Mouse (Mus musculus): Measurements from ENCODE around the gene Lgals3. TPM values are rescaled to one million over a fixed set of nuclear protein-coding genes. Genes with fewer than 3 reads are reported as not detected.

Lgals3 gene
- polyA plus RNA-seq, 1 experiment from 2014 or later, result 1.9 TPM

DNA sequence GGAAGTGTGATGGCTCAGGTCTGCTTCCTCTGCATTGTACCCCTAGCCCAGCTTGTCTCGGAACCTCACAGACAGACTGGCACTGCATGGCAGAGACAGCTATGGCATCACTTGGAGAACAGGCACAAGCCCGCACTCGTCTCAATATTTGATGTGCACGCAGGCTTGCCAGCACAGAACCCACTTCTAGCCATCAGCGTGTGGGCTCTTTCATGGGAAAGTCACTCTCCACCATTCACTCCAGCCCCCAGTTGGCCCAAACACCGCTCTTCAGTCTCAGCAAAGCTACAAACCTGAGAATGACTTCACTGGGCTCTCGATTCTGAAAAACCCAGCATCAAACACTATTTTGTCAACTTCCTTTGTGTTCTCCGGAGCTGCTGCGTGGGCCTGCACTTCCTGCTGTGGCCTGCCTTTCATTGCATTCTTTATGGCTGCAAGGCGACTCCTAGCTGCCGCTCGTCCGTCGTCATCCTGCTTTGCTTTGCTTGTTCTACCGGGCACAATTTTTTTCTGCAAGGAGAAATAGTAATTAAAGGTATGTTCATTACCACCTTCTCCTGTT is 28.0 kb downstream of the Lgals3 start:
- H3K9ac ChIP-seq, result no peak overlapping the region
- ATAC-seq (ENCODE audit: insufficient number of reproducible peaks, low FRiP score), result no peak
- no peaks in the 10 kb centered on the region for H3K4me1 ChIP-seq (replicated peaks)
- H3K4me2 ChIP-seq, result no peak overlapping the region
- no peak overlapping the region for H3K4me3 ChIP-seq
- 91% methylated on average over 15 of the region's 15 CpGs for WGBS
- H3K36me3 ChIP-seq, result peaks cover 83% of the 10 kb centered on the region
- no peaks in the 10 kb centered on the region for H3K9me3 ChIP-seq (replicated peaks)
- no peaks in the 10 kb centered on the region for H3K27me3 ChIP-seq (replicated peaks)
- no peak overlapping the region for H3K27ac ChIP-seq (ENCODE audit: poor library complexity, severe bottlenecking)

DNA sequence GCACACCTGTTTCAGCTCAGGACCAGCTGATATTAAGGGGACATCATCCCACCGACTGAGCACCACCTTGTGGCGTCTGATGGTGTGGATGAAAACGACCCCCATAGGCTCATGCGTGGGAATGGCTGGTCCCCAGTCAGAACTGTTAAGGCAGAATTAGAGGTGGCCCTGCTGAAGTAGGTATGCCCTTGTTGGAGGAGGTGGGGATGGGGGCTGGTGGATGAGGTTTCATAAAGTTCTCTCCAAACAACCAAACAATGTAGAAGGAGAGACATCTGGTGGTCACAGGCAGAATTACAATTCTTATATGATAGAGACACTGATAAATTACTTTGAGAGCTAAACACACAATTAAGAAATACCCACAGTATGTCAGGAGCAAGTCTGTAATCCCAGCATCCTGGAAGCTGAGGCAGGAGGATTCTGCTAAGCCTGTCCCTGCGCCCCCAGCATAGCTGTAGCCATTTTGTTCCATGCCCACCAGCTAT is 28.7 kb downstream of the Lgals3 start:
- H3K36me3 ChIP-seq, result peaks cover 82% of the 10 kb centered on the region
- no peaks in the 10 kb centered on the region for H3K27me3 ChIP-seq (replicated peaks)
- no peak overlapping the region for H3K27ac ChIP-seq (ENCODE audit: poor library complexity, severe bottlenecking)
- WGBS, result 74% methylated on average over 5 of the region's 5 CpGs
- H3K9ac ChIP-seq, result no peak overlapping the region
- no peaks in the 10 kb centered on the region for H3K4me1 ChIP-seq (replicated peaks)
- no peaks in the 10 kb centered on the region for H3K9me3 ChIP-seq (replicated peaks)
- no peak overlapping the region for H3K4me2 ChIP-seq
- ATAC-seq (ENCODE audit: insufficient number of reproducible peaks, low FRiP score), result no peak
- H3K4me3 ChIP-seq, result no peak overlapping the region

DNA sequence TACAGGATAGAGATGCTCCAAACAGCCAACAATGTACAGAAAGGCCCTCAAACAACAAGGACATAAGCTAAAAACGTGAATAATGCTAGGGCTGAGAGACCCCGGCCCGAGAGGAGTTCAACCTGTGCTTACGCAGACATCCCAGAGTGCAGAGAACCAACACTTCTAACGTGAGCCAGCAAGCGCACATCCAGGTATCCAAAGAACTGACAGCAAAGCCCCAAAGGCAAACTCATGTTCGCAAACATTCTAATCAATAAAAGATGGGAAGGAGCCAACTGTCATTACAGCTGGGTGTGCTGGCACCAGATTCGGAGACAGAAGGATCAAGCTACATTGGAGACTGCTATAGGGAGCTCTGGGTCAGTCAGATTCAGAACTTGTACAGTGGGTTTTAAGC is 35.2 kb downstream of the Lgals3 start:
- no peak overlapping the region for H3K4me2 ChIP-seq
- 91% methylated on average over 8 of the region's 8 CpGs for WGBS
- no peak overlapping the region for H3K9ac ChIP-seq
- ATAC-seq (ENCODE audit: insufficient number of reproducible peaks, low FRiP score), result no peak
- H3K4me3 ChIP-seq, result no peak overlapping the region
- no peaks in the 10 kb centered on the region for H3K27me3 ChIP-seq (replicated peaks)
- H3K27ac ChIP-seq (ENCODE audit: poor library complexity, severe bottlenecking), result no peak overlapping the region
- H3K4me1 ChIP-seq (replicated peaks), result no peaks in the 10 kb centered on the region
- no peaks in the 10 kb centered on the region for H3K9me3 ChIP-seq (replicated peaks)
- peaks cover 88% of the 10 kb centered on the region for H3K36me3 ChIP-seq

DNA sequence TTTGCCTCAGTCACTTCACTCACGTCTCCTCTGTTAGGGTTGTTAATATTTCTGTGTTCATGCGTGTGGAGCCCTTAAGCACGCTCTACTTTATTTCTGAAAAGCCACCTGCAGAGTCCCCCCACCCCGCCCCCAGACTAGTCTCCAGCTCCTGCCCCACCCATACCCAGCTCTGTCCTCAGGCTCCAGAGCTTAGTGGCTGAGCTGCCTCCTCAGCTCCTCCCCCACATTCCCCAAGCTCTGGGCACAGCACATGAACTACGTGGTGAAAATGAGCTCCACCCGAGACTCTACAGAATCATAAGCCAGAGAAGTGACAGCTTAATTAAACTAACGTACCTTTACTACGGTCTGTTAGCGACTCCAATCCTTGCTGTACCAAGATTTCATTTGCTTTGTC is 38.4 kb downstream of the Lgals3 start:
- no peak overlapping the region for H3K4me3 ChIP-seq
- no peaks in the 10 kb centered on the region for H3K9me3 ChIP-seq (replicated peaks)
- peaks cover 94% of the 10 kb centered on the region for H3K36me3 ChIP-seq
- no peak overlapping the region for H3K27ac ChIP-seq (ENCODE audit: poor library complexity, severe bottlenecking)
- no peak overlapping the region for H3K9ac ChIP-seq
- H3K4me1 ChIP-seq (replicated peaks), result no peaks in the 10 kb centered on the region
- no peaks in the 10 kb centered on the region for H3K27me3 ChIP-seq (replicated peaks)
- 85% methylated on average over 9 of the region's 9 CpGs for WGBS
- ATAC-seq (ENCODE audit: insufficient number of reproducible peaks, low FRiP score), result no peak
- H3K4me2 ChIP-seq, result no peak overlapping the region

DNA sequence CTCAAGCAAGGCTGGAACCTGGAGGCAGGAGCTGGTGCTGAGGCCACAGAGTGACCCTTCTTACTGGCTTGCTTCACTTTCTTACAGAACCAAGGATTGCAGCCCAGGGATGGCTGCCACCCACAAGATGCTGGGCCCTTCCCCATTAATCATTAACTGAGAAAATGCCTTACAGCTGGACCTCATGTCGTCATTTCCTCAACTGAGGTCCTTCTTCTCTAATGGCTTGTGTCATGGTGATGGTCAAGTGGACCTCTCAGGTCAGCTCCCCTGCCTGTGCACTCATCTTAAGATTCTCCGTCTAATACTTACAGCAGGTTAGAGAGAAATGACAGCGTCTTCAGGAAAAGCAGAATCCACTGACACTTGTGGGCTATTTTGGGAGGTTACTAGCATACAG is 49.8 kb downstream of the Lgals3 start:
- Histone ChIP-seq H3K9me3 (replicated peaks) (no peaks in the 10 kb centered on the region), H3K27ac (ENCODE audit: poor library complexity, severe bottlenecking) (no peak overlapping the region), H3K36me3 (peaks cover 37% of the 10 kb centered on the region), H3K4me1 (replicated peaks) (peaks cover 15% of the 10 kb centered on the region), H3K27me3 (replicated peaks) (no peaks in the 10 kb centered on the region), H3K9ac (peak overlapping the region; percentile 72), H3K4me2 (peak overlapping the region; percentile 82), H3K4me3 (peak overlapping the region; percentile 79)
- no peak for ATAC-seq (ENCODE audit: insufficient number of reproducible peaks, low FRiP score)
- 31% methylated on average over 3 of the region's 3 CpGs for WGBS

DNA sequence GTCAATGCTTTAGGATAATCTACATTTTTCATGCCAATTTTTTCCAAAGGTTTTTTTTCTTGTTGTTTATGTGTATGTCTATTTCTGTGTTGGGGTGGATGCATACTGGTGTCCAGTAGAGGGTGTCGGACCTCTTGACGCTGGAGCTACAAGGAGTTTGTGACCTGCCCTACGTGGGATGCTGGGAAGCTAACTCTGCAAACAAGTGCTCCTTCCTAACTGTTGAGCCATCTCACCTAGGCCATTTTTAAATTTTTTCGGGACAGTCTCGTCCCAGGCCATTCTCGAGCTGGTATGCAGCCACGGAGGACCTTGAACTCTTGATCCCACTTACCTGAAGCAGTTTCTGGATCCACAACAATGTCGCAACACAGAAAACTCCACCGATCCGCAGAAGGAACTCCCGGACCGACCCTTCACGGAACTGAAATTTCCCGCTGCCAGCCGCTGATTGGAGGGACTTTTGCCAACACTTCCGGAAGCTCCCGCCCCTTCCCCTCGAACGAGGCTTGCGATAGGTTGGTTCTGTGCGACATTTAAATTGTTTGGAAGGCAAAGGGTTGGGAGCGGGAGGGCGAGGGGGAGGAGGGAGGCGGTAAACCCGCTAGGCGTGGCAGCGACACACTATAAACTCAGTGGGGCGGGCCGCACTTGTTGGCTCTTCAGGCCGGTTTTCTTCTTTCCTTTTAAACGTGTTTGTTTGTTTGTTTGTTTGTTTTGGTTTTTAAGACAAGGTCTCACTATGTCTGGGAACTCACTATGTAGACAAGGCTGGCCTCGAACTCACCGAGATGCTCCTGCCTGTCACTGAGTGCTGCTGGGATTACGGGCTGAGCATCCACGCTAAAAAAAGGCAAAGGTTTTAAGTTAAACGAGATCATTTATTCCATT is 50.5 kb downstream of the Lgals3 start, which contains the start of gene Dlgap5:
Dlgap5 (minus strand) TSS at position 633 of the 891 bp plus-strand sequence.
- ATAC-seq (ENCODE audit: insufficient number of reproducible peaks, low FRiP score), result peak; percentile 94
- 2% methylated on average over 36 of the region's 36 CpGs for WGBS
- no peaks in the 10 kb centered on the region for H3K27me3 ChIP-seq (replicated peaks)
- peak within 1 kb of the TSS; percentile 72 for H3K9ac ChIP-seq
- H3K4me3 ChIP-seq, result peak within 1 kb of the TSS; percentile 79
- 0 out of 2 replicates have a peak within 1 kb of the TSS, but pooled peaks have one; percentile 48 for H3K27ac ChIP-seq (ENCODE audit: poor library complexity, severe bottlenecking)
- H3K4me2 ChIP-seq, result peak within 1 kb of the TSS; percentile 82
- H3K9me3 ChIP-seq (replicated peaks), result no peaks in the 10 kb centered on the region
- H3K4me1 ChIP-seq (replicated peaks), result peaks cover 15% of the 10 kb centered on the region
- H3K36me3 ChIP-seq, result peaks cover 32% of the 10 kb centered on the region

DNA sequence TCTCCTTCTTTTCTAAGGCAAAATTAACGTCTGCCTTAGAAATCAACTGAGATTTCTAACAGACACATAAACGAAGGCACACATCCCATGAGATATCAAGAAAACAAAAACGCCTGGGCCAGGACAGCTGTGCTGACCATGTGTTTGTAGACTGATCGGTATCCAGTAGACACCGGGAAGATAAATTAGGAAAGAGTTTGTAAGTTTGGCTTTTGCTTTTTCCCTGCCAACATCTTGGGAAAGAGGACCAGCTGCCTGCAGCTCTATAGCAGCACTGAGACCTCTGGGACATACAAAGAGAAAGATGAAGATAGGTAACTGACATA is 51.1 kb downstream of the Lgals3 start:
- Histone ChIP-seq H3K27ac (ENCODE audit: poor library complexity, severe bottlenecking) (no peak overlapping the region), H3K9me3 (replicated peaks) (no peaks in the 10 kb centered on the region), H3K36me3 (peaks cover 26% of the 10 kb centered on the region), H3K4me3 (peak overlapping the region; percentile 79), H3K4me2 (peak overlapping the region; percentile 82), H3K27me3 (replicated peaks) (no peaks in the 10 kb centered on the region), H3K4me1 (replicated peaks) (peaks cover 15% of the 10 kb centered on the region), H3K9ac (peak overlapping the region; percentile 72)
- 44% methylated on average over 5 of the region's 5 CpGs for WGBS
- ATAC-seq (ENCODE audit: insufficient number of reproducible peaks, low FRiP score), result no peak

DNA sequence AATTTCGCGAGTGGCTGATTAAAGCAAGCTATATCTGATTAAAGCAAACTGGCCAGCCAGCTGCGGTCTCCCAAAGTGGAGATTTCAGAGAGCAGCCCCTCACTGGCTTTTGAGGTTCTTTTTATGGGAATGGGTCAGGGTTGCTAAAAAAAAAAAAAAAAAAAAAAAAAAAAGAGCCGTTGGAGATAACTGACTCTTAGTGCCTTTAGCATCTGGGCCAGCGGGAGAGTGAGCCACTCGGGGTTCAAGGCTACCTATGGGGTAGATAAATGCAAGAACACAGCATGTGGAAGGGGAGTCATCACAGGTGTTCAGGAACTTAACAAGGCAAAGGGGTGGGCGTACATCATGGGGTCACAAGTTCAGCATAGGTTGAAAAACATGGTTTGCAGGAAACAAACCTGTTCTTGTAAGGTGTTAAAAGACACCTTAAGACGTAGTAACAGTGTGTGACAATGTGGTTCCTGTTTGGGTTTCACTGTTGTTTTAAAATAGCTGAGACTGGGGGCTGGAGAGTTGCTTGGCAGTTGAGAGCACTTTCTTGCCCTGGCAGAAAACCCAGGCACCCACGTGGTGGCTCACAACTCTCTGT is 51.6 kb downstream of the Lgals3 start:
- Histone ChIP-seq H3K9me3 (replicated peaks) (no peaks in the 10 kb centered on the region), H3K4me3 (no peak overlapping the region), H3K27me3 (replicated peaks) (no peaks in the 10 kb centered on the region), H3K4me1 (replicated peaks) (peaks cover 15% of the 10 kb centered on the region), H3K36me3 (peaks cover 21% of the 10 kb centered on the region), H3K9ac (no peak overlapping the region), H3K27ac (ENCODE audit: poor library complexity, severe bottlenecking) (no peak overlapping the region), H3K4me2 (no peak overlapping the region)
- 81% methylated on average over 9 of the region's 9 CpGs for WGBS
- no peak for ATAC-seq (ENCODE audit: insufficient number of reproducible peaks, low FRiP score)

DNA sequence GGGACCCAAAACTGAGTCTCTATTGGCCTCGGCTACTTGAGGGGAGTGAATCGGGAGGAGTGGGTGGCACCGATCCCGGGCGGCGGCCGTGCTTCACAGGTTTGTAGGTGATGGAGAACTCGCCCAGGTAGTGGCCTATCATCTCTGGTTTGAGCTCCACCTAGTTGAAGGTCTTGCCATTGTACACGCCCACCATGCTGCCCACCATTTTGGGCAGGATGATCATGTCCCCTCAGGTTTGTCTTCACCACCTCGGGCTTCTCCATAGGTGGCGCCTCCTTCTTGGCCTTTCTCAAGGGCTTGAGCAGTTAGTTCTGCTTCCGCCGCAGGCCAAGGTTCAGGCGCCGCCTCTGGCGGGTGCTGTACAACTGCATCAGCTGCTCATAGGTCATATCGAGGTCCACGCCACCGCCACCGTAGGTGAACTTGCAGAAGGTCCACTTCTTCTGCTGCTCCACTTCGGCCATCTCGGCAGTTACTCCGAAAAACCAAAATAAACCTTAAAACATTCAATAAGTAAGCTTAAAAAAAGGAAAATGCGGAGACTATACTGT is 52.2 kb downstream of the Lgals3 start:
- Histone ChIP-seq H3K4me3 (no peak overlapping the region), H3K36me3 (peaks cover 15% of the 10 kb centered on the region), H3K9me3 (replicated peaks) (no peaks in the 10 kb centered on the region), H3K4me1 (replicated peaks) (peaks cover 15% of the 10 kb centered on the region), H3K4me2 (no peak overlapping the region), H3K27me3 (replicated peaks) (no peaks in the 10 kb centered on the region), H3K27ac (ENCODE audit: poor library complexity, severe bottlenecking) (no peak overlapping the region), H3K9ac (no peak overlapping the region)
- 85% methylated on average over 24 of the region's 24 CpGs for WGBS
- ATAC-seq (ENCODE audit: insufficient number of reproducible peaks, low FRiP score), result no peak

DNA sequence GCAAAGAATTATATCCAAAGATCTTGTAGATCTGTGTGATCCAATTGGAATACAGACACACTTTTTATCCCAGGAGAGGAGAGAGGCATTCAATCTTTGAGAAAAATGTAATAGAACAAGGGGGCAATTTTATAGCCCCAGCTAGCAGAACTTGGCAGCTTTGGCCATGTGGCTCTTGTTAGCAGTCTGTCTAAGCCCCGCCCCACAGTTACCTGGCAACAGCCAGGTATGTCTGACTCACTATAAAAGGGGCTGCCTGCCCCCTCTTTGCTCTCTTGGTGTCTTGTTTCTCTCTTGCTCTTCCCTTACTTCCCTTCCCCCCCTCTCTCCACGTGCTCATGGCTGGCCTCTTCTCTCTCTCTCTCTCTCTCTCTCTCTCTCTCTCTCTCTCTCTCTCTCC is 54.1 kb downstream of the Lgals3 start:
- Histone ChIP-seq H3K4me3 (no peak overlapping the region), H3K9me3 (replicated peaks) (no peaks in the 10 kb centered on the region), H3K9ac (no peak overlapping the region), H3K27me3 (replicated peaks) (no peaks in the 10 kb centered on the region), H3K27ac (ENCODE audit: poor library complexity, severe bottlenecking) (no peak overlapping the region), H3K4me2 (no peak overlapping the region), H3K4me1 (replicated peaks) (peaks cover 15% of the 10 kb centered on the region), H3K36me3 (no peaks in the 10 kb centered on the region)
- no peak for ATAC-seq (ENCODE audit: insufficient number of reproducible peaks, low FRiP score)
- WGBS, result 40% methylated on average over 2 of the region's 2 CpGs

DNA sequence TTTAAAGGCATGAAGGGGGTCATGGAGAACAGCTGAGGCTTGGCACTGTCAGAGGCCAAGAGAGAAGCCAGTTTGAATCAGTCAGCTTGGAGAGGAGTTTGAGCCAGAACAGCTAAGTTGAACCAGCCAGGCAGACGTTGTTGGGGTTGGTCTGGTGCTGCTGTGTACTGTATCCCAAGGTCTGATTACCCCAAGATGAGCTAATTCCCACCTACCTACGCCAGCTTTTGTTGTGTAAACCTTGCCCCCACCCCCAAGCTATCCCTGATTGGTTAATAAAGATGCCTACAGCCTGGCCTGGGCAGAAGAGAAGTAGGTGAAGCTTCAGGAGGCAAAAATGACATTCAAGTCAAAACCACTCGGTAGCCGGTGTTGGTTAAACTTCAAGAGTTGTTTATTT is 54.9 kb downstream of the Lgals3 start:
- H3K27me3 ChIP-seq (replicated peaks), result no peaks in the 10 kb centered on the region
- no peak overlapping the region for H3K4me3 ChIP-seq
- no peak overlapping the region for H3K27ac ChIP-seq (ENCODE audit: poor library complexity, severe bottlenecking)
- no peak overlapping the region for H3K4me2 ChIP-seq
- H3K9ac ChIP-seq, result no peak overlapping the region
- no peak for ATAC-seq (ENCODE audit: insufficient number of reproducible peaks, low FRiP score)
- no peaks in the 10 kb centered on the region for H3K9me3 ChIP-seq (replicated peaks)
- H3K4me1 ChIP-seq (replicated peaks), result peaks cover 7% of the 10 kb centered on the region
- WGBS, result 63% methylated on average over 4 of the region's 4 CpGs
- H3K36me3 ChIP-seq, result no peaks in the 10 kb centered on the region

All from heart, embryonic 12.5 days (tissue).